Mouse (Mus musculus) hindbrain, embryonic 11.5 days (tissue): ENCODE measurements around the gene Rnf157. TPM values are rescaled to one million over a fixed set of nuclear protein-coding genes. Genes with fewer than 3 reads are reported as not detected.

Source experiments
- polyA plus RNA-seq: library from polyadenylated mRNA; unstranded; fragments of >200 nt; fragmentation: Nextera tagmentation; extraction: Ambion mirVana; gene quantifications from 2 replicates; pipeline ENCODE4 v1.2.1, GENCODE M21; 2014

Gene Rnf157
- polyA plus RNA-seq, 1 experiment from 2014 or later = 16.0 TPM

Other genes with a start within 250 kb of the Rnf157 start
- 28.4 and 32.1 TPM in 2 replicates for gene Fbf1, start 244.9 kb downstream of the Rnf157 start, polyA plus RNA-seq
- 59.4 and 60.7 TPM in 2 replicates for gene Ten1, start 214.2 kb downstream of the Rnf157 start, polyA plus RNA-seq
- 31.7 and 36.3 TPM in 2 replicates for gene Acox1, start 214.0 kb downstream of the Rnf157 start, polyA plus RNA-seq
- gene Evpl, start 175.0 kb downstream of the Rnf157 start, polyA plus RNA-seq = 0.49 and 0.52 TPM in 2 replicates
- 72.4 and 74.0 TPM in 2 replicates for gene Srp68, start 138.8 kb downstream of the Rnf157 start, polyA plus RNA-seq
- gene Galr2, start 132.1 kb downstream of the Rnf157 start, polyA plus RNA-seq = 0.42 and 0.54 TPM in 2 replicates
- 66.2 and 68.3 TPM in 2 replicates for gene Exoc7, start 105.8 kb downstream of the Rnf157 start, polyA plus RNA-seq
- gene Foxj1, start 77.6 kb downstream of the Rnf157 start, polyA plus RNA-seq = 10.0 and 10.1 TPM in 2 replicates
- 77.9 and 81.2 TPM in 2 replicates for gene Ubald2, start 21.1 kb upstream of the Rnf157 start, polyA plus RNA-seq
- gene Qrich2, start 53.2 kb upstream of the Rnf157 start, polyA plus RNA-seq = 0.17 TPM in 1 of 2 replicates, not detected in the other
- 164 and 169 TPM in 2 replicates for gene Prpsap1, start 81.2 kb upstream of the Rnf157 start, polyA plus RNA-seq
- gene Sphk1, start 117.9 kb upstream of the Rnf157 start, polyA plus RNA-seq = 8.1 and 10.0 TPM in 2 replicates
- gene Ube2o, start 168.4 kb upstream of the Rnf157 start, polyA plus RNA-seq = 17.5 and 18.8 TPM in 2 replicates
- not detected in 2 replicates for gene Aanat, start 173.4 kb upstream of the Rnf157 start, polyA plus RNA-seq
- gene Rhbdf2, start 214.0 kb upstream of the Rnf157 start, polyA plus RNA-seq = 2.1 and 2.7 TPM in 2 replicates
- gene Prcd, start 240.5 kb upstream of the Rnf157 start, polyA plus RNA-seq = 0.32 and 0.43 TPM in 2 replicates
- 2.4 and 2.8 TPM in 2 replicates for gene Cygb, start 241.3 kb upstream of the Rnf157 start, polyA plus RNA-seq